Comparison of ENCODE assay signal across 21 mouse cellular contexts in the genomic region with DNA sequence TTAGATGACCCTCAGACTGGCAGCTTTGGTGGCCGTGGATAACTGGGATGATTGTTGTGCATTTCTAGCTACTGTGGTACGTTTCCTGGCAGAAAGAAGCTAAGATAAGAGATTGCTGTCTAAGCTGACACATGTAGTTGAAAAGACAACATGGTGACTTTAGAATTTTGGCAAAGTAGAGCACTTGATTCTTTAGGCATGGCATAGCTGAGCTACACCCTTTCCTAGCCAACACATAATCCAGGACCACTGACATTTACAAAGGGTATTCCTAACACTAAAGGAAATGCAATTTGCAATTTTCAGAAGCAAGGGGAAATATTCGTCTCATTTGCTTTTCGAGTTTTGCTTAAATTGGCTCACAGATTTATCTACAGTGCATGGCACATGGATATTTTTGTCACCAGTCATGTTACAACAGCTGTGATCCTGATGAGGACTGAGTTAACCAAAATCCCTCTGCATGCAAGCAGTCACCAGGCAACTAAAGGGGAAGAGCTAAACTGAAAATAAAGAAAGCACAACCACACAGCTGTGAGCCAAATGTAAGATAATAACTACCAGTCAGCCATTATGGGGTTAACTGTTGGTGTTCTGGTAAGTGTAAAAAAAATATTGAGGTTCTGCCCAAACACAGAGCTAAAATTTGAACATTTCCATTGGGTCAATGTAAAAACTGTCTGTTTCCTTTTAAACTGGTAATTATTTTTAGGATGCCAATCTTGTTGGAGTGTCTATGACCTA.
DNase-seq lines count a peak whose midpoint lies in the region; ATAC-seq and TF ChIP-seq lines count a peak whose summit lies in the region.
"Had no signal": no experiment of that assay in that cellular context is flagged by ENCODE, and none has a peak within 500 bp of the region (broad histone marks: within the 10 kb centered on the region; RNA-seq: fewer than 3 reads in every experiment).

No protein-coding gene starts in this region.

- no peak for TF ChIP-seq POLR2A in brain, embryonic 14.5 days (IDR thresholded peaks at IDR 0.05; ENCODE audit: borderline replicate concordance, extremely low read depth, insufficient read depth, insufficient read length, poor library complexity, severe bottlenecking)

- no peak for DNase-seq in frontal cortex, postnatal 14 days (ENCODE audit: low spot score in 2 of 2)
- peak; percentile 9 to 43 for DNase-seq in layer of hippocampus, postnatal 14 days (ENCODE audit: low spot score in 2 of 2)
- no peak for DNase-seq in layer of hippocampus, postnatal 25 days (ENCODE audit: extremely low spot score in 1 of 2, low spot score in 1 of 2)
- DNase-seq in brain, adult 2 months (ENCODE audit: low read depth, low spot score) = peak; percentile 43
- DNase-seq in brain, embryonic 14.5 days (ENCODE audit: low read depth) = peak; percentile 6
- DNase-seq in thymus, postnatal 14 days = no peak
- no peak for DNase-seq in adrenal gland, postnatal 36 days
- DNase-seq: adrenal gland, postnatal 25 days; B cell, adult 2 months; cerebellum, adult 11 months; cerebellum, adult 9-10 months; cerebellum, postnatal 36 days; embryo, embryonic 11 days; heart, adult 2 months; heart, postnatal 4 days; kidney, adult 9 months; kidney, postnatal 10 days; lung, postnatal 36 days had no signal

- no peak for TF ChIP-seq CTCF in brain, embryonic 14.5 days (IDR thresholded peaks at IDR 0.05; ENCODE audit: borderline replicate concordance, extremely low read depth, insufficient read depth, insufficient read length)

- ATAC-seq in frontal cortex, adult (ENCODE audit: low TSS enrichment) = peak; percentile 57; the same call in 1 of the 2 replicates
- ATAC-seq: intestine, postnatal 0 days; midbrain, embryonic 16.5 days had no signal

Comparison
In these comparisons a context has a peak if more than half of its experiments do, and no peak if none do; other contexts are left out.
1. DNase-seq: peak in layer of hippocampus, postnatal 14 days (2 of 2), brain, adult 2 months (single experiment) and brain, embryonic 14.5 days (single experiment); none in frontal cortex, postnatal 14 days (0 of 2), layer of hippocampus, postnatal 25 days (0 of 2), thymus, postnatal 14 days (single experiment) and adrenal gland, postnatal 36 days (0 of 2).